20 mouse cellular contexts compared by ENCODE assay signal in genomic region chr7:38220866-38221265, GRCm38 (mm10).
"Had no signal": no experiment of that assay in that cellular context is flagged by ENCODE, and none has a peak within 500 bp of the region (broad histone marks: within the 10 kb centered on the region; RNA-seq: fewer than 3 reads in every experiment).

No protein-coding gene starts in this region.

- ATAC-seq: midbrain, embryonic 16.5 days had no signal

- H3K4me1 ChIP-seq: midbrain, embryonic 10.5 days; midbrain, embryonic 12.5 days; neural tube, embryonic 13.5 days; neural tube, embryonic 15.5 days; stomach, embryonic 15.5 days had no signal

- H3K27me3 ChIP-seq: midbrain, embryonic 12.5 days; neural tube, embryonic 13.5 days; neural tube, embryonic 15.5 days; stomach, embryonic 15.5 days had no signal

- H3K9me3 ChIP-seq: midbrain, embryonic 10.5 days; midbrain, embryonic 12.5 days; neural tube, embryonic 13.5 days; neural tube, embryonic 15.5 days; stomach, embryonic 15.5 days had no signal

- DNase-seq: lung, adult 18-20 months; lung, embryonic 14.5 days; lung, postnatal 10 days; lung, postnatal 4 days; midbrain, embryonic 14.5 days; retina, postnatal 1 day; right cerebral cortex, adult 18-20 months; right cerebral cortex, postnatal 25 days; right cerebral cortex, postnatal 4 days; thymus, adult 2 months; thymus, postnatal 25 days; thymus, postnatal 4 days had no signal

- H3K27ac ChIP-seq: midbrain, embryonic 10.5 days; midbrain, embryonic 12.5 days; neural tube, embryonic 13.5 days; neural tube, embryonic 15.5 days; stomach, embryonic 15.5 days; stomach, postnatal 0 days had no signal

- H3K9ac ChIP-seq: lung, embryonic 14.5 days; neural tube, embryonic 13.5 days; neural tube, embryonic 15.5 days; stomach, embryonic 15.5 days had no signal

- H3K36me3 ChIP-seq: midbrain, embryonic 12.5 days; neural tube, embryonic 13.5 days; neural tube, embryonic 15.5 days; stomach, embryonic 15.5 days had no signal

- H3K4me3 ChIP-seq: midbrain, embryonic 10.5 days; midbrain, embryonic 12.5 days; myocyte; neural tube, embryonic 13.5 days; neural tube, embryonic 15.5 days; stomach, embryonic 15.5 days had no signal

- H3K4me2 ChIP-seq: lung, embryonic 14.5 days; midbrain, embryonic 12.5 days; neural tube, embryonic 13.5 days; neural tube, embryonic 15.5 days; stomach, embryonic 15.5 days had no signal
